Mouse (Mus musculus): ENCODE results near the gene As3mt. TPM values are rescaled to one million over a fixed set of nuclear protein-coding genes. Genes with fewer than 3 reads are reported as not detected.

Gene As3mt
- polyA plus RNA-seq, 1 experiment: 2.9 TPM

DNA sequence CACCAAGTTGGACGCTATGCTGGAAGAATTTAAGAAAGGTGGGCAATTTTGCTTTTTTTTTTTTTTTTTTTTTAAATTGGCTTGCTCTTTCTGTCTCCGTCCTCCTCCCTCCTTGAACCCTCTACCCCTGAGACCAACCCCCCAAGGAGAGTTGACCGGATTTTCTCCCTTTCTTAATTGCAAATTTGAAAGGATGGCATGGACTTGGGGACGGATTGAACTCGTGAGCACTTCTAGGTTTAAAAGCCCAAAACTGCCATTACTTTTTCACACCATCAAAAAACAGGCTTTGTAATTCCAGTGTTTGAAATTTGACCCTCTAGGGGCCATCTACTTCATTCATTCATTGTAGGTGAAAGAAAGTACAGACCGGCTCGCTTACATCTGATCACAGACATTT lies 56.1 kb downstream of the As3mt start:
- Histone ChIP-seq H3K36me3 (ENCODE audit: control insufficient read depth, insufficient read depth, low read length, poor library complexity, severe bottlenecking) (no peaks in the 10 kb centered on the region), H3K4me1 (ENCODE audit: control insufficient read depth, insufficient read depth, low read length) (peaks cover 2% of the 10 kb centered on the region), H3K4me3 (ENCODE audit: low read depth, low read length) (peak overlapping the region; percentile 75), H3K27me3 (ENCODE audit: control insufficient read depth, insufficient read depth, low read length, poor library complexity, severe bottlenecking) (no peaks in the 10 kb centered on the region), H3K9ac (ENCODE audit: low read depth, poor library complexity, severe bottlenecking) (peak overlapping the region; percentile 75), H3K9me3 (replicated peaks; ENCODE audit: control insufficient read depth, insufficient read depth, low read length, poor library complexity, severe bottlenecking) (no peaks in the 10 kb centered on the region), H3K27ac (ENCODE audit: insufficient read depth, low read length) (no peak overlapping the region)
- TF ChIP-seq POLR2A (IDR thresholded peaks at IDR 0.05; ENCODE audit: insufficient read depth, low read length) (no peak), EP300 (IDR thresholded peaks at IDR 0.05; ENCODE audit: insufficient read depth, low read depth, low read length) (no peak), CTCF (IDR thresholded peaks at IDR 0.05; ENCODE audit: low read depth, low read length) (no peak)

DNA sequence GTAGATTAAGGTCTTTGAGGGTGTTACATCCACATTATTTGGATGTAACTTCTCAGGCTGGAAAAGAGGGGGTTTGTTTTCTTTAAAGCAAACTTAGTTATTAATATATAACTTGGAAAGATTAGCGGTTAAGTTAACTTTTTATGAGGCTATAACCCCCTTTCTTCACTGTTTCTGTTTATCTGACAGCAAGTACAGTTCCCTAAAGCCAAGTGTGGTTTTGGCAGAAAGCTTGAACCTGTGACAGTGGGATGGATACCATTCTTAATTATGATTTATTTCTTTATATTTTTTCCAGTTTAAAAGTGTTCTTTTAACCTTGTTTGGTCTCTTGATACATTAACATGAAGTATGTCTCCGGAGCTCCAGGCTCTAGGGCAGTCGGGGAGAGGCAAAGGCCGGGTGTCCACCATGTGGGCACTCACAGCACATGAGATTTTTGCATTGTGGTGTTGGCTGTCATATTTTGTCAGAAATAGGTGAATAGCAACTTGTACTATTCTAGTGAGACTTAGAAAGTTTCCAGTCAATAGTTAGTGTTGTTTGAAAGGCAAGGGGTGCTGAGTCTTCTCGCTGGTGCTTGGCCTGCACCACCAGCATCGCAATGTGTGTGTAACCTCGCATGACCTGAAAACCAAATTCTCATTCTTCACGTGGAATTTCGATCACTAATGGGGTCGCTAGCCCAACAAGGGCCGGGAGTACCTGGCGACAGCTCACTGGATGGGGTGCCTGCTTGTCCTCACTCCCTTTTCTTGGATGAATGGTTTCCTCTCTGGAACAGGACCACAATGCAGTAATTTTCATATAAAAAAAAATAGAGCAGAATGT lies 56.9 kb downstream of the As3mt start:
- peaks cover 2% of the 10 kb centered on the region for H3K4me1 ChIP-seq (ENCODE audit: control insufficient read depth, insufficient read depth, low read length)
- no peaks in the 10 kb centered on the region for H3K27me3 ChIP-seq (ENCODE audit: control insufficient read depth, insufficient read depth, low read length, poor library complexity, severe bottlenecking)
- TF ChIP-seq POLR2A (IDR thresholded peaks at IDR 0.05; ENCODE audit: insufficient read depth, low read length) (no peak), CTCF (IDR thresholded peaks at IDR 0.05; ENCODE audit: low read depth, low read length) (no peak), EP300 (IDR thresholded peaks at IDR 0.05; ENCODE audit: insufficient read depth, low read depth, low read length) (no peak)
- no peak overlapping the region for H3K9ac ChIP-seq (ENCODE audit: low read depth, poor library complexity, severe bottlenecking)
- no peaks in the 10 kb centered on the region for H3K9me3 ChIP-seq (replicated peaks; ENCODE audit: control insufficient read depth, insufficient read depth, low read length, poor library complexity, severe bottlenecking)
- H3K27ac ChIP-seq (ENCODE audit: insufficient read depth, low read length): no peak overlapping the region
- peak overlapping the region; percentile 35 for H3K4me3 ChIP-seq (ENCODE audit: low read depth, low read length)
- H3K36me3 ChIP-seq (ENCODE audit: control insufficient read depth, insufficient read depth, low read length, poor library complexity, severe bottlenecking): no peaks in the 10 kb centered on the region

DNA sequence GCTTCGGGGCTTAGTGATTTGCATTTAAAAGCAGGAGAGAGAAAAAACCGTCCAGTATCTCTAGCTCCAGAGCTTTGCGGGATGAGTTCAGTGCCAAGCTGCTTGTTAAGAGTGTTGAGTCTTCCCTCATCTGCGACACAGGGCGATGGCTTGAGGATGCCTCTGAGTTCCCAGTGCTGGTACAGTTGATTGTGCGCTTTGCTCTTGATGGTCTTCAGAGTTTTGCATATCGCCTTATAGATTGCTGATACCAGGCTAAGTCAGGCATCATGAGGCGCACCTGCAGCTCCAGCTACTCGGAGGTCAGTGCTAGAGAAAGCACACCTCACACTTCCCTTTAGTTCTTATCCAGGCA lies 57.5 kb downstream of the As3mt start:
- Histone ChIP-seq H3K4me3 (ENCODE audit: low read depth, low read length) (peak overlapping the region; percentile 11), H3K9ac (ENCODE audit: low read depth, poor library complexity, severe bottlenecking) (no peak overlapping the region), H3K36me3 (ENCODE audit: control insufficient read depth, insufficient read depth, low read length, poor library complexity, severe bottlenecking) (no peaks in the 10 kb centered on the region), H3K27ac (ENCODE audit: insufficient read depth, low read length) (no peak overlapping the region), H3K27me3 (ENCODE audit: control insufficient read depth, insufficient read depth, low read length, poor library complexity, severe bottlenecking) (no peaks in the 10 kb centered on the region), H3K9me3 (replicated peaks; ENCODE audit: control insufficient read depth, insufficient read depth, low read length, poor library complexity, severe bottlenecking) (no peaks in the 10 kb centered on the region), H3K4me1 (ENCODE audit: control insufficient read depth, insufficient read depth, low read length) (peaks cover 2% of the 10 kb centered on the region)
- TF ChIP-seq EP300 (IDR thresholded peaks at IDR 0.05; ENCODE audit: insufficient read depth, low read depth, low read length) (no peak), CTCF (IDR thresholded peaks at IDR 0.05; ENCODE audit: low read depth, low read length) (no peak), POLR2A (IDR thresholded peaks at IDR 0.05; ENCODE audit: insufficient read depth, low read length) (no peak)

DNA sequence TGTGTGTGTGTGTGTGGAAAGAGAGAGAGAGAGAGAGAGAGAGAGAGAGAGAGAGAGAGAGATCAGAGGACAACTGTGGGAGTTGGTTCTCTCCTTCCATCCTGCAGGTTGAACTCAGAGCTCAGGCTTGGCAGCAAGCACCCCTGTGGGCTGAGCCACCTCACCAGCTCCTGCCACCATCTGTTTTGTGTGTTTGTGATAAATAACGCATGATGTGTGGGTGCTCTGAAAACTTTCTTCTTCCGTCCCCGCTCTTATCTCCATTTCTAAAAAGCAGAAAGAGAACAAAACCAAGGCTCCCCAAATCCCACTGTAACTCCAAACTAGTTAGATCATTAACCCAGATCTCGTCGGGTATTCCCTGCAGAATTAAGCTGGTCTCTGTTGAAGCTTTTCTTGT lies 58.9 kb downstream of the As3mt start:
- no peak overlapping the region for H3K9ac ChIP-seq (ENCODE audit: low read depth, poor library complexity, severe bottlenecking)
- no peaks in the 10 kb centered on the region for H3K36me3 ChIP-seq (ENCODE audit: control insufficient read depth, insufficient read depth, low read length, poor library complexity, severe bottlenecking)
- H3K4me3 ChIP-seq (ENCODE audit: low read depth, low read length): no peak overlapping the region
- H3K9me3 ChIP-seq (replicated peaks; ENCODE audit: control insufficient read depth, insufficient read depth, low read length, poor library complexity, severe bottlenecking): no peaks in the 10 kb centered on the region
- TF ChIP-seq POLR2A (IDR thresholded peaks at IDR 0.05; ENCODE audit: insufficient read depth, low read length) (no peak), EP300 (IDR thresholded peaks at IDR 0.05; ENCODE audit: insufficient read depth, low read depth, low read length) (no peak), CTCF (IDR thresholded peaks at IDR 0.05; ENCODE audit: low read depth, low read length) (no peak)
- H3K27me3 ChIP-seq (ENCODE audit: control insufficient read depth, insufficient read depth, low read length, poor library complexity, severe bottlenecking): no peaks in the 10 kb centered on the region
- peaks cover 2% of the 10 kb centered on the region for H3K4me1 ChIP-seq (ENCODE audit: control insufficient read depth, insufficient read depth, low read length)
- no peak overlapping the region for H3K27ac ChIP-seq (ENCODE audit: insufficient read depth, low read length)

- TF ChIP-seq CTCF (IDR thresholded peaks at IDR 0.05; ENCODE audit: low read depth, low read length) (no peak), EP300 (IDR thresholded peaks at IDR 0.05; ENCODE audit: insufficient read depth, low read depth, low read length) (no peak), POLR2A (IDR thresholded peaks at IDR 0.05; ENCODE audit: insufficient read depth, low read length) (no peak)
- Histone ChIP-seq H3K4me3 (ENCODE audit: low read depth, low read length) (no peak overlapping the region), H3K27me3 (ENCODE audit: control insufficient read depth, insufficient read depth, low read length, poor library complexity, severe bottlenecking) (no peaks in the 10 kb centered on the region), H3K36me3 (ENCODE audit: control insufficient read depth, insufficient read depth, low read length, poor library complexity, severe bottlenecking) (no peaks in the 10 kb centered on the region), H3K9ac (ENCODE audit: low read depth, poor library complexity, severe bottlenecking) (no peak overlapping the region), H3K4me1 (ENCODE audit: control insufficient read depth, insufficient read depth, low read length) (no peaks in the 10 kb centered on the region), H3K9me3 (replicated peaks; ENCODE audit: control insufficient read depth, insufficient read depth, low read length, poor library complexity, severe bottlenecking) (no peaks in the 10 kb centered on the region), H3K27ac (ENCODE audit: insufficient read depth, low read length) (no peak overlapping the region)
Measured at GRCm38 (mm10) chr19:46769759-46770158, 62.5 kb downstream of the As3mt start.

DNA sequence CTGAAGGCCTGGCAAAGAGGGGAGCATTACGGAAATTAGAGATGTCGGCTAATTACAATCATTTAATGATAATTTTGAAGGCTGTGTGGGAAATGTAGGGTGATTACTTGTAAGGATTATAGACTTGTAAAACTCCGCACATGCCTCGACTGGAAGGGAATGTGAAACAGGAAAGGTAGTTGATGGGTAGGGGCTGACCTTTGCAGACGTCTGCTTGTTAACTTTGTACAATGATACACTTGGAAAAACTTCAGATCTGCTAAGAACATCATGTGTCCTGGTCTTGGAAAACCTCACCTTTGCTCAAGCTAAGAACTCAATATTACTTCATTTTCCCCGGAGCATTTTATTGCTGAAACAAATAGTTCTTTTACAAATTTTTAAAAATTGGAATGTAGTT lies 64.5 kb downstream of the As3mt start:
- no peaks in the 10 kb centered on the region for H3K9me3 ChIP-seq (replicated peaks; ENCODE audit: control insufficient read depth, insufficient read depth, low read length, poor library complexity, severe bottlenecking)
- H3K27ac ChIP-seq (ENCODE audit: insufficient read depth, low read length): no peak overlapping the region
- no peak overlapping the region for H3K4me3 ChIP-seq (ENCODE audit: low read depth, low read length)
- no peaks in the 10 kb centered on the region for H3K4me1 ChIP-seq (ENCODE audit: control insufficient read depth, insufficient read depth, low read length)
- no peak for TF ChIP-seq POLR2A (IDR thresholded peaks at IDR 0.05; ENCODE audit: insufficient read depth, low read length)
- no peak for TF ChIP-seq CTCF (IDR thresholded peaks at IDR 0.05; ENCODE audit: low read depth, low read length)
- TF ChIP-seq EP300 (IDR thresholded peaks at IDR 0.05; ENCODE audit: insufficient read depth, low read depth, low read length): no peak
- no peak overlapping the region for H3K9ac ChIP-seq (ENCODE audit: low read depth, poor library complexity, severe bottlenecking)
- H3K36me3 ChIP-seq (ENCODE audit: control insufficient read depth, insufficient read depth, low read length, poor library complexity, severe bottlenecking): no peaks in the 10 kb centered on the region
- H3K27me3 ChIP-seq (ENCODE audit: control insufficient read depth, insufficient read depth, low read length, poor library complexity, severe bottlenecking): no peaks in the 10 kb centered on the region
